Mouse (Mus musculus) small intestine, adult 2 months (tissue): ENCODE measurements around the gene Cfap58. TPM values are rescaled to one million over a fixed set of nuclear protein-coding genes. Genes with fewer than 3 reads are reported as not detected.

Experiments used
- H3K27ac ChIP-seq: fragments of 200-500 bp; 2 replicates; pipeline ENCODE4 v1.5.1; 2012; ENCODE audit warnings: low read depth, low read length, control low read depth, inconsistent platforms; ENCODE audit not compliant: insufficient read depth
- H3K27me3 ChIP-seq: fragments of 200-500 bp; 2 replicates; pipeline ENCODE4 v1.6.1; 2012; ENCODE audit warnings: mild to moderate bottlenecking, moderate library complexity, low read length, inconsistent platforms; ENCODE audit not compliant: control insufficient read depth, insufficient read depth
- H3K36me3 ChIP-seq: fragments of 200-500 bp; 2 replicates; pipeline ENCODE4 v1.6.1; 2012; ENCODE audit warnings: mild to moderate bottlenecking, low read length, control low read depth, inconsistent platforms; ENCODE audit not compliant: control insufficient read depth, insufficient read depth
- H3K4me1 ChIP-seq: fragments of 200-500 bp; 2 replicates; pipeline ENCODE4 v1.6.1; 2012; ENCODE audit warnings: low read length, inconsistent platforms, mixed read lengths; ENCODE audit not compliant: control insufficient read depth, insufficient read depth, insufficient read length
- H3K4me3 ChIP-seq: fragments of 200-500 bp; 2 replicates; pipeline ENCODE4 v1.5.1; 2012; ENCODE audit warnings: low read depth, mild to moderate bottlenecking, control low read depth, inconsistent platforms, low read length, moderate library complexity
- CTCF ChIP-seq: fragments of 200-500 bp; IDR thresholded peaks from 2 replicates; pipeline ENCODE4 v1.5.1; 2012; ENCODE audit warnings: low read depth, mild to moderate bottlenecking, control low read depth, inconsistent platforms, low read length, moderate library complexity, mixed read lengths; ENCODE audit not compliant: insufficient replicate concordance, insufficient read length; ENCODE audit errors: extremely low read depth
- POLR2A ChIP-seq: fragments of 200-500 bp; IDR thresholded peaks from 2 replicates; pipeline ENCODE4 v1.6.1; 2012; ENCODE audit warnings: low read depth, mild to moderate bottlenecking, control low read depth, inconsistent platforms, low read length, moderate library complexity
- WGBS: fragments of 180-500 bp; shearing (Covaris S2); methylation state at CpG from one replicate; pipeline ENCODE4 v1.1.7; 2018; 5-methylcytosine and 5-hydroxymethylcytosine counted together
- polyA plus RNA-seq: library from polyadenylated mRNA; depleted of rRNA; stranded (reverse); fragments of >200 nt; gene quantifications from 2 replicates; pipeline ENCODE4 v1.2.3, GENCODE M21; 2012

Gene Cfap58
- polyA plus RNA-seq, 1 experiment: not detected

GRCm38 (mm10) chr19:47931982-47932638, 5.4 kb upstream of the Cfap58 start:
- Histone ChIP-seq H3K27me3 (no peaks in the 10 kb centered on the region), H3K27ac (no peak overlapping the region), H3K4me3 (no peak overlapping the region), H3K4me1 (peaks cover 2% of the 10 kb centered on the region; the same call in 1 of the 2 replicates), H3K36me3 (no peaks in the 10 kb centered on the region)
- 37% methylated on average over 7 of the region's 7 CpGs for WGBS
- TF ChIP-seq CTCF (no peak), POLR2A (no peak)

- 94% methylated on average over 8 of the region's 8 CpGs for WGBS
- 0 out of 2 replicates have a peak, but pooled peaks cover 10% of the 10 kb centered on the region for H3K27me3 ChIP-seq
- peaks cover 5% of the 10 kb centered on the region; the same call in 1 of the 2 replicates for H3K4me1 ChIP-seq
- TF ChIP-seq CTCF: no peak
- TF ChIP-seq POLR2A: no peak
- H3K27ac ChIP-seq: no peak overlapping the region
- no peak overlapping the region for H3K4me3 ChIP-seq
- H3K36me3 ChIP-seq: no peaks in the 10 kb centered on the region
Observed at GRCm38 (mm10) chr19:47934146-47934545, 3.3 kb upstream of the Cfap58 start.

GRCm38 (mm10) chr19:47934636-47935238, 2.7 kb upstream of the Cfap58 start:
- Histone ChIP-seq H3K36me3 (no peaks in the 10 kb centered on the region), H3K27ac (no peak overlapping the region), H3K27me3 (0 out of 2 replicates have a peak, but pooled peaks cover 10% of the 10 kb centered on the region), H3K4me1 (peaks cover 5% of the 10 kb centered on the region; the same call in 1 of the 2 replicates), H3K4me3 (peak overlapping the region; percentile 27; the same call in 1 of the 2 replicates)
- TF ChIP-seq POLR2A (no peak), CTCF (no peak)
- WGBS: 53% methylated on average over 16 of the region's 16 CpGs

GRCm38 (mm10) chr19:47935530-47935929, 1.9 kb upstream of the Cfap58 start:
- Histone ChIP-seq H3K4me3 (no peak overlapping the region), H3K4me1 (peaks cover 5% of the 10 kb centered on the region; the same call in 1 of the 2 replicates), H3K36me3 (no peaks in the 10 kb centered on the region), H3K27ac (no peak overlapping the region), H3K27me3 (0 out of 2 replicates have a peak, but pooled peaks cover 10% of the 10 kb centered on the region)
- TF ChIP-seq POLR2A (no peak), CTCF (no peak)
- WGBS: 70% methylated on average over 6 of the region's 6 CpGs

- Histone ChIP-seq H3K27me3 (0 out of 2 replicates have a peak, but pooled peaks cover 10% of the 10 kb centered on the region), H3K4me3 (no peak overlapping the region), H3K4me1 (peaks cover 5% of the 10 kb centered on the region; the same call in 1 of the 2 replicates), H3K36me3 (no peaks in the 10 kb centered on the region), H3K27ac (no peak overlapping the region)
- WGBS: 64% methylated on average over 11 of the region's 11 CpGs
- no peak for TF ChIP-seq CTCF
- TF ChIP-seq POLR2A: no peak
Observed at GRCm38 (mm10) chr19:47936490-47936889, 985 bp upstream of the Cfap58 start.

GRCm38 (mm10) chr19:47936938-47937337, 537 bp upstream of the Cfap58 start:
- 63% methylated on average over 9 of the region's 9 CpGs for WGBS
- Histone ChIP-seq H3K4me3 (no peak overlapping the region), H3K27ac (no peak overlapping the region), H3K36me3 (no peaks in the 10 kb centered on the region), H3K27me3 (0 out of 2 replicates have a peak, but pooled peaks cover 10% of the 10 kb centered on the region), H3K4me1 (peaks cover 5% of the 10 kb centered on the region; the same call in 1 of the 2 replicates)
- no peak for TF ChIP-seq CTCF
- no peak for TF ChIP-seq POLR2A

GRCm38 (mm10) chr19:47939361-47939760, 1.9 kb downstream of the Cfap58 start:
- no peak for TF ChIP-seq POLR2A
- TF ChIP-seq CTCF: no peak
- H3K36me3 ChIP-seq: no peaks in the 10 kb centered on the region
- no peak overlapping the region for H3K27ac ChIP-seq
- no peak overlapping the region for H3K4me3 ChIP-seq
- 67% methylated on average over 6 of the region's 6 CpGs for WGBS
- H3K27me3 ChIP-seq: 0 out of 2 replicates have a peak, but pooled peaks cover 10% of the 10 kb centered on the region
- H3K4me1 ChIP-seq: peaks cover 5% of the 10 kb centered on the region; the same call in 1 of the 2 replicates
